Mouse (Mus musculus): ENCODE results near the gene 9130409I23Rik. TPM values are rescaled to one million over a fixed set of nuclear protein-coding genes. Genes with fewer than 3 reads are reported as not detected.

Gene 9130409I23Rik
- total and polyA plus RNA-seq, 3 experiments = not detected

- no peak for TF ChIP-seq EP300 (IDR thresholded peaks at IDR 0.05; ENCODE audit: insufficient read depth, low read depth, low read length)
- no peak for TF ChIP-seq CTCF (IDR thresholded peaks at IDR 0.05)
- TF ChIP-seq POLR2A (IDR thresholded peaks at IDR 0.05; ENCODE audit: insufficient read depth, low read depth, low read length) = no peak
- no peak overlapping the region for H3K9ac ChIP-seq (ENCODE audit: low read depth, low read length)
- H3K27me3 ChIP-seq (ENCODE audit: control insufficient read depth, insufficient read depth, low read length) = no peaks in the 10 kb centered on the region
- WGBS = 65% methylated on average over 2 of the region's 2 CpGs
- H3K27ac ChIP-seq = no peak overlapping the region
- H3K4me3 ChIP-seq = no peak overlapping the region
- DNase-seq = no peak
- H3K79me2 ChIP-seq (replicated peaks; ENCODE audit: control insufficient read depth, insufficient read depth, low read length) = no peaks in the 10 kb centered on the region
- no peaks in the 10 kb centered on the region for H3K36me3 ChIP-seq (ENCODE audit: control insufficient read depth, insufficient read depth, low read length)
- H3K4me1 ChIP-seq (ENCODE audit: control insufficient read depth, insufficient read depth, low read length) = no peaks in the 10 kb centered on the region
- intact Hi-C loops (cut with DNase I) = no loop called here
These were observed 13.0 kb downstream of the 9130409I23Rik start for GRCm38 (mm10) chr1:181063991-181064390.

DNA sequence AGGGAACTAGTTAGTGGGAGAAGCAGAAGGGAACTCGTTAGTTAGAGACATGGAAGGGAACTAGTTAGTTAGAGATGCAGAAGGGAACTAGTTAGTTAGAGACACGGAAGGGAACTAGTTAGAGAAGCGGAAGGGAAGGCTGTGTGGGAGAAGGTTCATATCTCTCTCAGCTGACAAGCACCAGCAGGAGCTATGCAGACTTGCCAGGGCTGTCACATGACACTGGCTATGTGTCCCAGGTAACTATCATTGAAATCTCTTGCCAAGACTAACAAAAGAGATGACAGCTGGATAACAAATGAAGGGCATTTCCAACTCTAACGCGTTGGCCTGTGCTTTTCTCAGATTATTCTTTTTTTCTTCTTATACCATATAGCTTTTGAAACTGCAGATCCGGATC, 13.6 kb downstream of the 9130409I23Rik start:
- no peaks in the 10 kb centered on the region for H3K36me3 ChIP-seq (ENCODE audit: control insufficient read depth, insufficient read depth, low read length)
- no peak overlapping the region for H3K4me3 ChIP-seq
- WGBS = 60% methylated on average over 6 of the region's 6 CpGs
- no peak for DNase-seq
- H3K9ac ChIP-seq (ENCODE audit: low read depth, low read length) = no peak overlapping the region
- no peaks in the 10 kb centered on the region for H3K4me1 ChIP-seq (ENCODE audit: control insufficient read depth, insufficient read depth, low read length)
- 0 out of 2 replicates have a peak, but pooled peaks cover 1% of the 10 kb centered on the region for H3K27me3 ChIP-seq (ENCODE audit: control insufficient read depth, insufficient read depth, low read length)
- no peaks in the 10 kb centered on the region for H3K79me2 ChIP-seq (replicated peaks; ENCODE audit: control insufficient read depth, insufficient read depth, low read length)
- H3K27ac ChIP-seq = no peak overlapping the region
- no peak for TF ChIP-seq POLR2A (IDR thresholded peaks at IDR 0.05; ENCODE audit: insufficient read depth, low read depth, low read length)
- no peak for TF ChIP-seq CTCF (IDR thresholded peaks at IDR 0.05)
- TF ChIP-seq EP300 (IDR thresholded peaks at IDR 0.05; ENCODE audit: insufficient read depth, low read depth, low read length) = no peak
- intact Hi-C loops (cut with DNase I) = no loop called here

GRCm38 (mm10) chr1:181068344-181068743, 17.3 kb downstream of the 9130409I23Rik start:
- intact Hi-C loops (cut with DNase I) = no loop called here
- no peak overlapping the region for H3K9ac ChIP-seq (ENCODE audit: low read depth, low read length)
- no peaks in the 10 kb centered on the region for H3K4me1 ChIP-seq (ENCODE audit: control insufficient read depth, insufficient read depth, low read length)
- no peaks in the 10 kb centered on the region for H3K79me2 ChIP-seq (replicated peaks; ENCODE audit: control insufficient read depth, insufficient read depth, low read length)
- no peaks in the 10 kb centered on the region for H3K36me3 ChIP-seq (ENCODE audit: control insufficient read depth, insufficient read depth, low read length)
- no peak overlapping the region for H3K27ac ChIP-seq
- 45% methylated on average over 1 of the region's 1 CpGs for WGBS
- DNase-seq = no peak
- no peak overlapping the region for H3K4me3 ChIP-seq
- H3K27me3 ChIP-seq (ENCODE audit: control insufficient read depth, insufficient read depth, low read length) = 0 out of 2 replicates have a peak, but pooled peaks cover 1% of the 10 kb centered on the region
- TF ChIP-seq POLR2A (IDR thresholded peaks at IDR 0.05; ENCODE audit: insufficient read depth, low read depth, low read length) (no peak), EP300 (IDR thresholded peaks at IDR 0.05; ENCODE audit: insufficient read depth, low read depth, low read length) (no peak), CTCF (IDR thresholded peaks at IDR 0.05) (no peak)

DNA sequence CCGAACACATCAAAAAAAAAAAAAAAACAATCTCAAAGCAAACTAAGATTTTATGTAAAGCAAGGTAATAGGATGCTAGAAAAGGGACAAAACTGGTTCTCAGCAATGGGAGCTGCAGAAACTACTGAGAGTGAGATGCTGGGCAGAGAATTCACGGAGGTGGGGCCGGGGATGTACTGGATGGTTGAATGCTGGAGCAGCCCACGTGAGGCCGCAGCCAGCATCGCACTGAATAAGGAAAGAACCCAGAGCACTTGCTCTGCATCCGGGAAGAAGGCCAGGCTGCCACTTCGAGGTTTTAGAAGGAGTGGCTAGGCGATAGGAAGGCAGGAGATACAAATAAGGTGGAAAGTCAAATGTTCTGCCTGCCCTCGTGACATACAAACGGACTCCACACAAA, 18.6 kb downstream of the 9130409I23Rik start:
- Histone ChIP-seq H3K4me3 (no peak overlapping the region), H3K36me3 (ENCODE audit: control insufficient read depth, insufficient read depth, low read length) (no peaks in the 10 kb centered on the region), H3K79me2 (replicated peaks; ENCODE audit: control insufficient read depth, insufficient read depth, low read length) (no peaks in the 10 kb centered on the region), H3K9ac (ENCODE audit: low read depth, low read length) (no peak overlapping the region), H3K4me1 (ENCODE audit: control insufficient read depth, insufficient read depth, low read length) (no peaks in the 10 kb centered on the region), H3K27ac (no peak overlapping the region), H3K27me3 (ENCODE audit: control insufficient read depth, insufficient read depth, low read length) (0 out of 2 replicates have a peak, but pooled peaks cover 1% of the 10 kb centered on the region)
- TF ChIP-seq CTCF (IDR thresholded peaks at IDR 0.05) (no peak), EP300 (IDR thresholded peaks at IDR 0.05; ENCODE audit: insufficient read depth, low read depth, low read length) (no peak), POLR2A (IDR thresholded peaks at IDR 0.05; ENCODE audit: insufficient read depth, low read depth, low read length) (no peak)
- DNase-seq = no peak
- intact Hi-C loops (cut with DNase I) = no loop called here
- WGBS = 52% methylated on average over 11 of the region's 11 CpGs

DNA sequence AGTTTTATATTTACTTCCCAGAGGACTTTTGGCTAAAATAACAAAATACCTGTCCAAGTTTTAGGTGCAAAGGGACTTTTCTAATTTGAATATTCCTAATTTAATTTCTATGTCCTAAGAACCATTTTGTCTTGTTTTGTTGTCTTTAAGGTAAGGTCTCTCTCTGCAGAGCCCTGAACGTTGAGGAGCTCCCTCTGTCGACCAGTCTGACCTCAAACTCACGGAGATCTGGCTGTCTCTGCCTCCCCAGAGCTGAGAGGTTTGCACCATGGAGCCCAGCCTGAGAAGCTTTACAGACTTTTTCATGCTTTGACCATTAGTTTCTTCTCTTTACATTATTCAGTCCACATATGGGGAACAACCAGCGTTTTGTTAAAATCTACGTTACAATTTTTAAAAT, 22.0 kb downstream of the 9130409I23Rik start:
- no peak for TF ChIP-seq POLR2A (IDR thresholded peaks at IDR 0.05; ENCODE audit: insufficient read depth, low read depth, low read length)
- TF ChIP-seq CTCF (IDR thresholded peaks at IDR 0.05) = peak; percentile 14
- no peak for TF ChIP-seq EP300 (IDR thresholded peaks at IDR 0.05; ENCODE audit: insufficient read depth, low read depth, low read length)
- Histone ChIP-seq H3K27ac (no peak overlapping the region), H3K4me3 (no peak overlapping the region), H3K9ac (ENCODE audit: low read depth, low read length) (no peak overlapping the region), H3K36me3 (ENCODE audit: control insufficient read depth, insufficient read depth, low read length) (no peaks in the 10 kb centered on the region), H3K4me1 (ENCODE audit: control insufficient read depth, insufficient read depth, low read length) (no peaks in the 10 kb centered on the region), H3K79me2 (replicated peaks; ENCODE audit: control insufficient read depth, insufficient read depth, low read length) (no peaks in the 10 kb centered on the region), H3K27me3 (ENCODE audit: control insufficient read depth, insufficient read depth, low read length) (0 out of 2 replicates have a peak, but pooled peaks cover 1% of the 10 kb centered on the region)
- DNase-seq = no peak
- WGBS = 40% methylated on average over 5 of the region's 5 CpGs
- intact Hi-C loops (cut with DNase I) = no loop called here

DNA sequence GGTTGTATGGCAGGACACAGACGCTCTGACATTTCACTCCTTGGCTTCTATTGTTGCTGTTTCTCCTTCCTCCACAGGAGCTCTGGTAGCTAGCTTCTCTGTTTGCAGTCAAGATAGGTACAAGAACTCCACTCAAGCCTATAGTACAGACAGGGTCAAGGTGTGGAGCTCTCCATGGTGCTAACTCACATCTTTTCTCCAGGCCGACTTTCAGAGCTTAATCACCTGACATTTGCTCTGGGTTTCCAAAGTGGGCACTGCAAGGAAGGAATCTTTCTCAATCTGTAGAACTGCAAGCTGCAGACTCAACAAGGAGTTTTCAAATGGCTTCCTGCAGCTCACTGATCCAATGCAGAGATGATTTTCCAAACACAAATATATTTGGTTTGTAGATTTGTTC, 33.0 kb downstream of the 9130409I23Rik start:
- WGBS = 28% methylated on average over 2 of the region's 2 CpGs
- TF ChIP-seq CTCF (IDR thresholded peaks at IDR 0.05) (no peak), EP300 (IDR thresholded peaks at IDR 0.05; ENCODE audit: insufficient read depth, low read depth, low read length) (no peak), POLR2A (IDR thresholded peaks at IDR 0.05; ENCODE audit: insufficient read depth, low read depth, low read length) (no peak)
- no peaks in the 10 kb centered on the region for H3K4me1 ChIP-seq (ENCODE audit: control insufficient read depth, insufficient read depth, low read length)
- intact Hi-C loops (cut with DNase I) = no loop called here
- H3K4me3 ChIP-seq = no peak overlapping the region
- H3K27ac ChIP-seq = no peak overlapping the region
- H3K27me3 ChIP-seq (ENCODE audit: control insufficient read depth, insufficient read depth, low read length) = no peaks in the 10 kb centered on the region
- H3K79me2 ChIP-seq (replicated peaks; ENCODE audit: control insufficient read depth, insufficient read depth, low read length) = no peaks in the 10 kb centered on the region
- no peak for DNase-seq
- H3K36me3 ChIP-seq (ENCODE audit: control insufficient read depth, insufficient read depth, low read length) = no peaks in the 10 kb centered on the region
- H3K9ac ChIP-seq (ENCODE audit: low read depth, low read length) = no peak overlapping the region
